Mouse (Mus musculus) MEL (cell line): ENCODE results near the gene Avl9. TPM values are rescaled to one million over a fixed set of nuclear protein-coding genes. Genes with fewer than 3 reads are reported as not detected.

Experiments
- DNase-seq: peaks from one replicate; pipeline ENCODE4 v3.0.0; 2011; ENCODE audit warnings: low read depth, low spot score
- H3K27ac ChIP-seq: 2 replicates; pipeline ENCODE4 v1.5.1; 2012; ENCODE audit warnings: low read depth, mild to moderate bottlenecking, control low read depth, low read length, moderate library complexity; ENCODE audit not compliant: control insufficient read depth
- H3K27me3 ChIP-seq, 2 experiments: fragments of 150-350 bp in 1 of 2; sonication (generic) in 1 of 2; 2 replicates each; pipeline ENCODE4 v1.6.1; 2012; ENCODE audit warnings: low read length in 2 of 2, mild to moderate bottlenecking in 2 of 2, improper control_type of control experiment in 1 of 2, moderate library complexity in 1 of 2; ENCODE audit not compliant: insufficient read depth in 2 of 2, control insufficient read depth in 1 of 2
- H3K36me3 ChIP-seq, 2 experiments: 2 replicates each; pipeline ENCODE4 v1.6.1; 2012 to 2014; ENCODE audit warnings: low read length in 2 of 2, improper control_type of control experiment in 1 of 2, inconsistent platforms in 1 of 2, mild to moderate bottlenecking in 1 of 2; ENCODE audit not compliant: insufficient read depth in 2 of 2, control insufficient read depth in 1 of 2
- H3K4me1 ChIP-seq, 2 experiments: fragments of 150-350 bp in 1 of 2; sonication (generic) in 1 of 2; 2 replicates each; pipeline ENCODE4 v1.6.1; 2012; ENCODE audit warnings: low read length in 2 of 2, improper control_type of control experiment in 1 of 2, mild to moderate bottlenecking in 1 of 2; ENCODE audit not compliant: insufficient read depth in 2 of 2, control insufficient read depth in 1 of 2
- H3K4me3 ChIP-seq, 2 experiments: fragments of 150-350 bp in 1 of 2; sonication (generic) in 1 of 2; 2 replicates each; pipeline ENCODE4 v1.5.1; 2012; ENCODE audit warnings: low read depth in 2 of 2, low read length in 2 of 2, mild to moderate bottlenecking in 2 of 2, moderate library complexity in 2 of 2, control low read depth in 1 of 2, improper control_type of control experiment in 1 of 2; ENCODE audit not compliant: control insufficient read depth in 1 of 2, insufficient read depth in 1 of 2
- H3K79me2 ChIP-seq: 2 replicates; pipeline ENCODE4 v1.6.1; 2012; ENCODE audit warnings: mild to moderate bottlenecking, low read length, moderate library complexity; ENCODE audit not compliant: control insufficient read depth, poor library complexity, insufficient read depth
- H3K9ac ChIP-seq: 2 replicates; pipeline ENCODE4 v1.6.1; 2012; ENCODE audit warnings: low read depth, mild to moderate bottlenecking, control low read depth, low read length, moderate library complexity; ENCODE audit not compliant: control insufficient read depth, poor library complexity, severe bottlenecking
- H3K9me3 ChIP-seq: fragments of 150-350 bp; sonication (generic); replicated peaks from 2 replicates; pipeline ENCODE4 v1.6.1; 2012; ENCODE audit warnings: mild to moderate bottlenecking, low read length, improper control_type of control experiment, moderate library complexity; ENCODE audit not compliant: insufficient read depth
- CHD1 ChIP-seq: IDR thresholded peaks from 2 replicates; pipeline ENCODE4 v1.6.1; 2012; ENCODE audit warnings: low read depth, mild to moderate bottlenecking, inconsistent platforms, low read length, improper control_type of control experiment
- ELF1 ChIP-seq: IDR thresholded peaks from 2 replicates; pipeline ENCODE4 v1.6.1; 2014; ENCODE audit warnings: low read depth, mild to moderate bottlenecking, inconsistent platforms, low read length, improper control_type of control experiment, moderate library complexity
- EP300 ChIP-seq, 2 experiments: IDR thresholded peaks; 2 replicates each; pipeline ENCODE4 v1.6.1; 2011; ENCODE audit warnings: improper control_type of control experiment in 2 of 2, low read length in 2 of 2, low read depth in 1 of 2, mild to moderate bottlenecking in 1 of 2
- ETS1 ChIP-seq: IDR thresholded peaks from 2 replicates; pipeline ENCODE4 v1.6.1; 2012; ENCODE audit warnings: low read depth, mild to moderate bottlenecking, inconsistent platforms, low read length, improper control_type of control experiment, moderate library complexity
- GATA1 ChIP-seq: IDR thresholded peaks from 2 replicates; pipeline ENCODE4 v1.6.1; 2011; ENCODE audit warnings: low read depth, low read length, improper control_type of control experiment
- MXI1 ChIP-seq: IDR thresholded peaks from 2 replicates; pipeline ENCODE4 v1.6.1; 2011; ENCODE audit warnings: mild to moderate bottlenecking, low read depth, low read length, improper control_type of control experiment
- MYB ChIP-seq: IDR thresholded peaks from 2 replicates; pipeline ENCODE4 v1.6.1; 2011; ENCODE audit warnings: mild to moderate bottlenecking, low read depth, low read length, improper control_type of control experiment
- POLR2A ChIP-seq, 2 experiments: IDR thresholded peaks; 2 replicates each; pipeline ENCODE4 v1.6.1; 2011 to 2012; ENCODE audit warnings: low read length in 2 of 2, mild to moderate bottlenecking in 2 of 2, control low read depth in 1 of 2, improper control_type of control experiment in 1 of 2, low read depth in 1 of 2, moderate library complexity in 1 of 2; ENCODE audit not compliant: control insufficient read depth in 1 of 2, insufficient read depth in 1 of 2, poor library complexity in 1 of 2
- POLR2AphosphoS2 ChIP-seq: IDR thresholded peaks from 2 replicates; pipeline ENCODE4 v1.6.1; 2011; ENCODE audit warnings: low read length, improper control_type of control experiment
- RAD21 ChIP-seq: IDR thresholded peaks from 2 replicates; pipeline ENCODE4 v1.6.1; 2011; ENCODE audit warnings: mild to moderate bottlenecking, low read depth, low read length, improper control_type of control experiment
- RCOR1 ChIP-seq: IDR thresholded peaks from 2 replicates; pipeline ENCODE4 v1.6.1; 2012; ENCODE audit warnings: low read depth, mild to moderate bottlenecking, inconsistent platforms, low read length, improper control_type of control experiment
- SIN3A ChIP-seq: IDR thresholded peaks from 2 replicates; pipeline ENCODE4 v1.6.1; 2012; ENCODE audit warnings: low read length, improper control_type of control experiment, inconsistent platforms
- USF1 ChIP-seq: IDR thresholded peaks from 2 replicates; pipeline ENCODE4 v1.6.1; 2014; ENCODE audit warnings: low read depth, mild to moderate bottlenecking, inconsistent platforms, low read length, improper control_type of control experiment, moderate library complexity
- ZMIZ1 ChIP-seq: IDR thresholded peaks from 2 replicates; pipeline ENCODE4 v1.6.1; 2012; ENCODE audit warnings: low read depth, mild to moderate bottlenecking, inconsistent platforms, low read length, improper control_type of control experiment, moderate library complexity
- ZNF384 ChIP-seq: IDR thresholded peaks from 2 replicates; pipeline ENCODE4 v1.6.1; 2012; ENCODE audit warnings: low read depth, mild to moderate bottlenecking, inconsistent platforms, low read length, improper control_type of control experiment
- polyA plus RNA-seq, 2 experiments: library from polyadenylated mRNA; stranded (reverse) in 1 of 2; unstranded in 1 of 2; fragments of >175 nt in 1 of 2; fragments of >200 nt in 1 of 2; gene quantifications; 2 replicates each; pipeline versions ENCODE4 v1.2.1 to v1.2.4; 2012; ENCODE audit warnings: low replicate concordance in 2 of 2, low read depth in 1 of 2; ENCODE audit not compliant: insufficient read length in 2 of 2, insufficient read depth in 1 of 2, missing spikeins in 1 of 2
- total RNA-seq: library from RNA; depleted of rRNA; stranded (reverse); fragments of 300-350 nt; gene quantifications from 2 replicates; pipeline ENCODE4 v1.2.3, GENCODE M21; 2012

The Avl9 gene
- total and polyA plus RNA-seq, 3 experiments, result 7.7 to 7.9 TPM; not detected in 1

DNA sequence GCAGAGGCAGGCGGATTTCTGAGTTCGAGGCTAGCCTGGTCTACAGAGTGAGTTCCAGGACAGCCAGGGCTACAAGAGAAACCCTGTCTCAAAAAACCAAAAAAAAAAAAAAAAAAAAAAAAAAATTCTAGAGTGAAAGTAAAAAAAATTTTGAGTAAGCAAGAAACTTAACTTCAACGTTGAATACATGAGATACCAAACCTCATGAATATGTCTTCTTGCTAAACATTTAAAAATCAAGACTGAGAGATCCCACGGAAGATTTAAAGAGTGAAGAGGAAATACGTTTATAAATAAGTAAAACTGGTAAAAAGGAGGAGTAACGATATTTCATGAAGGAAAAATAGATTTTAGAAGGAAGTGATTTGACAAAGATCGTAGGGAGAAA lies 519 bp upstream of the Avl9 start:
- peaks cover 3 to 17% of the 10 kb centered on the region in 2 experiments for H3K4me1 ChIP-seq
- TF ChIP-seq POLR2AphosphoS2 (no peak), EP300 (IDR thresholded peaks at IDR 0.05; ENCODE audit: low read depth in 1 of 2, low read length in 2 of 2) (no peak), RAD21 (no peak), RCOR1 (no peak), CHD1 (no peak), ZNF384 (peak; percentile 71)
- peaks cover 0 to 17% of the 10 kb centered on the region in 2 experiments; a peak in 2 of 4 replicates for H3K36me3 ChIP-seq
- H3K27me3 ChIP-seq, result no peaks in the 10 kb centered on the region; a peak in 1 of 4 replicates
- DNase-seq, result no peak
- H3K9ac ChIP-seq, result peak overlapping the region; percentile 52
- peak overlapping the region; percentile 54 to 94 for H3K4me3 ChIP-seq
- no peaks in the 10 kb centered on the region for H3K9me3 ChIP-seq
- no peak overlapping the region for H3K27ac ChIP-seq
- peaks cover 6% of the 10 kb centered on the region for H3K79me2 ChIP-seq

DNA sequence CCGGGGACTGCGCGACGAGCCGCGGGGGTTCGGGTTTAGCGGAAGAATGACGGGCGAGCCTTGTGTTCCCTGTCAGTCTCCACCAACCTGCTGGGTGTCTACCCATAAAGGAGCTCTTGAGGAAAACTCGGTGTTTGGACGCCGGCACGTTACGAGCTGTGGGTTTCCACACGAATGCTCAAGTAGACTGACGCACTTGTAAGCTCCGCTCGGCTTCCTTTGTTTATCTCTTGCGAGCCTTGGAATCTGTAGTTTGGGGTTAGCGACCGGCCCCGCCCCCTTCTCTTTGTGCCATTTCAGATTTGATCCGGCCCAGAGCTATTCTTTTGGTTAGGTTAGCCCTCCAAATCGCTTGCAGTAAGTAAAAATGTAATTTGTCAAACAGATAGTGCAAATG lies 569 bp downstream of the Avl9 start:
- peaks cover 3 to 17% of the 10 kb centered on the region in 2 experiments for H3K4me1 ChIP-seq
- DNase-seq, result peak; percentile 82
- TF ChIP-seq POLR2A (IDR thresholded peaks at IDR 0.05; ENCODE audit: control insufficient read depth in 1 of 2, insufficient read depth in 1 of 2, low read depth in 1 of 2, low read length in 2 of 2, poor library complexity in 1 of 2) (0 out of 4 replicates have a peak, but pooled peaks of 1 of the 2 experiments have one; percentile 18), RCOR1 (peak; percentile 49), MXI1 (peak; percentile 32; the same call in 1 of the 2 replicates), SIN3A (peak; percentile 70), USF1 (no peak), CHD1 (0 out of 2 replicates have a peak, but pooled peaks have one; percentile 67), GATA1 (peak; percentile 27; the same call in 1 of the 2 replicates), MYB (no peak), ETS1 (0 out of 2 replicates have a peak, but pooled peaks have one; percentile 18)
- H3K79me2 ChIP-seq, result peaks cover 6% of the 10 kb centered on the region
- H3K9ac ChIP-seq, result peak overlapping the region; percentile 89
- peak overlapping the region; percentile 88 to 98 for H3K4me3 ChIP-seq
- H3K36me3 ChIP-seq, result peaks cover 0 to 17% of the 10 kb centered on the region in 2 experiments; a peak in 2 of 4 replicates
- peak overlapping the region; percentile 64 for H3K27ac ChIP-seq
- H3K9me3 ChIP-seq, result no peaks in the 10 kb centered on the region
- H3K27me3 ChIP-seq, result no peaks in the 10 kb centered on the region; a peak in 1 of 4 replicates

DNA sequence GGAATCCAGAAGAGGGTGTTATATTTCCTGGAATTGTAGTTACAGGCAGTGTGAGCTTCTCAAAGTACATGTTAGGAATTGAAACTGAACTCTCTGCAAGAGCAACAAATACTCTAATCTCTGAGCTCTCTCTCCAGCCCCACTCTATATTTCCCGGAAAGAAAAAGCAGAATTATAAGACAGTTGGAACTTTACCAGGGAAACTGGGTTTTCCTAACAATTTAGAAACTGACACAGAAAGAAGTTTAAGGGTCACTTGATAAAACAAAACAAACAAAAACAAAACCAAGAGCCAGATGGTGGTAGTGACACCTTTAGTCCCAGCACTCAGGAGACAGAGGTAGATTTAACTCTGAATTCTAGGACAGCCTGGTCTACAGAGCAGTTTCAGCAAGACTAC lies 4.4 kb downstream of the Avl9 start:
- H3K27me3 ChIP-seq, result no peaks in the 10 kb centered on the region
- no peak overlapping the region for H3K27ac ChIP-seq
- peaks cover 6% of the 10 kb centered on the region for H3K79me2 ChIP-seq
- peaks cover 5 to 22% of the 10 kb centered on the region in 2 experiments for H3K36me3 ChIP-seq
- no peak overlapping the region for H3K4me3 ChIP-seq
- no peak for DNase-seq
- H3K9ac ChIP-seq, result no peak overlapping the region
- TF ChIP-seq ZMIZ1, result no peak
- TF ChIP-seq ELF1, result no peak
- no peaks in the 10 kb centered on the region for H3K9me3 ChIP-seq
- H3K4me1 ChIP-seq, result peaks cover 3 to 17% of the 10 kb centered on the region in 2 experiments
